ENCODE assay signal across 10 mouse cellular contexts in the genomic region with DNA sequence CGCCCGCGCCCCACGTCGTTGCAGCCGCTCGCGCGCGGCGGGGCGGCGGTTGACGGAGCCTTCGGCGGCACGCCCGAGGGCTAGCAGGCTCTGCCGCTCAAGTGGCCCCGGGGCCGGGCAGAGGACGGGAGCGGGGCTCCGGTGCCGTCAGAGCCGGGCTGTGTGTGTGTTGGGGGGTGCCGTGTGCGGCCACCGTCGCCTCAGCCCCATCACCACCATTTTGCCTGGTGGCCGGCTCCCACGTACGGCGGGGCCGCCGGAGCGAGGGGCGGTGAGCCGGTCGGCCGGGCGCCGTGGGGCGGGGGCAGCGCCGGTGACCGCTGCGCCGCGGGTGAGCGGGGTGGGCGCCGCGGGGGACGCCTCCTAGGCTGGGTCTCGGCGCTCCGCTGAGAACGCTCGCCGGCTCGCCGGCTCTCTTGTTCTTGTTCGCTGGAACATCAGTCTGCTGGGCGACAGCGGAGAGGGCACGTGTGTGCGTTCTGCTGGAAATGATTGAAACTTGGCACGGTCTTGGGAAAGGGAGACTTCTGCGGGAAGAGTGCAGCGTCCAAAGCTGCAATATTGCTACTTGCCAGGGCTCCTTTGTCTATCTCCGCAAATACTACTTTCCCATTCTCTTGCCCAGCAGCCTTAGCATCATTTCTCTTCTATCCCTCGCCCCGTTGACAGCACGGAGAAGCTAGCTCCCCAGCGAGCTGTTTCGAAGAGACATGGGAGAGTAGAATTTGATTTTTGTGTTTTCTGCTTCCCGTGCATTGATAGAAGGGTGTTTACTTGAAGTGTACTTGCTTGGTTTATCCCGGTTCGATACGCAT. TPM values are rescaled to one million over a fixed set of nuclear protein-coding genes. Genes with fewer than 3 reads are reported as not detected.
DNase-seq lines count a peak whose midpoint lies in the region; ATAC-seq lines count a peak whose summit lies in the region.
"Had no signal": no experiment of that assay in that cellular context is flagged by ENCODE, and none has a peak within 500 bp of the region (broad histone marks: within the 10 kb centered on the region; RNA-seq: fewer than 3 reads in every experiment).

No protein-coding gene starts in this region.

- H3K36me3 ChIP-seq in embryonic facial prominence, embryonic 12.5 days, result no peaks in the 10 kb centered on the region
- no peaks in the 10 kb centered on the region for H3K36me3 ChIP-seq in hindbrain, embryonic 10.5 days
- no peaks in the 10 kb centered on the region for H3K36me3 ChIP-seq in lung, embryonic 15.5 days

- H3K4me1 ChIP-seq in embryonic facial prominence, embryonic 12.5 days, result no peaks in the 10 kb centered on the region
- no peaks in the 10 kb centered on the region for H3K4me1 ChIP-seq in hindbrain, embryonic 10.5 days (replicated peaks)
- H3K4me1 ChIP-seq in lung, embryonic 15.5 days, result no peaks in the 10 kb centered on the region

- H3K27ac ChIP-seq in embryonic facial prominence, embryonic 12.5 days, result peak overlapping the region; percentile 80
- peak overlapping the region; percentile 91 for H3K27ac ChIP-seq in hindbrain, embryonic 10.5 days
- peak overlapping the region; percentile 74 for H3K27ac ChIP-seq in lung, embryonic 15.5 days
- H3K27ac ChIP-seq: macrophage had no signal

- 14% methylated on average over 76 of the region's 81 CpGs for WGBS in embryonic facial prominence, embryonic 12.5 days
- WGBS in hindbrain, embryonic 10.5 days, result 17% methylated on average over 76 of the region's 81 CpGs
- WGBS in lung, embryonic 15.5 days, result 14% methylated on average over 26 of the region's 81 CpGs

- peak; percentile 58; the same call in 1 of the 2 replicates for ATAC-seq in embryonic facial prominence, embryonic 12.5 days (ENCODE audit: insufficient number of reproducible peaks, insufficient read depth, low FRiP score, low TSS enrichment)
- ATAC-seq in lung, embryonic 15.5 days (ENCODE audit: borderline replicate concordance, extremely low read depth, low FRiP score, low TSS enrichment), result peak; percentile 72

- peak; percentile 3 to 18 for DNase-seq in layer of hippocampus, adult 18-20 months (ENCODE audit: low spot score in 2 of 2)
- DNase-seq in layer of hippocampus, adult 9-11 months, result no peak
- peak; percentile 49 for DNase-seq in hindbrain, embryonic 10.5 days (ENCODE audit: low spot score)
- peak; percentile 10 to 20 for DNase-seq in layer of hippocampus, postnatal 25 days (ENCODE audit: extremely low spot score in 1 of 2, low spot score in 1 of 2)
- peak; percentile 23 for DNase-seq in retina, postnatal 7 days (ENCODE audit: low read depth, low spot score)
- no peak for DNase-seq in spleen, postnatal 4 days (ENCODE audit: low spot score in 2 of 2)

- no peaks in the 10 kb centered on the region for H3K9me3 ChIP-seq in embryonic facial prominence, embryonic 12.5 days
- H3K9me3 ChIP-seq in hindbrain, embryonic 10.5 days, result no peaks in the 10 kb centered on the region
- H3K9me3 ChIP-seq in lung, embryonic 15.5 days, result no peaks in the 10 kb centered on the region

- peak overlapping the region; percentile 63 for H3K9ac ChIP-seq in embryonic facial prominence, embryonic 12.5 days
- peak overlapping the region; percentile 59 for H3K9ac ChIP-seq in lung, embryonic 15.5 days

- H3K4me3 ChIP-seq in embryonic facial prominence, embryonic 12.5 days, result peak overlapping the region; percentile 62
- peak overlapping the region; percentile 66 for H3K4me3 ChIP-seq in hindbrain, embryonic 10.5 days
- H3K4me3 ChIP-seq in lung, embryonic 15.5 days, result peak overlapping the region; percentile 67

- no peaks in the 10 kb centered on the region for H3K27me3 ChIP-seq in embryonic facial prominence, embryonic 12.5 days
- no peaks in the 10 kb centered on the region for H3K27me3 ChIP-seq in hindbrain, embryonic 10.5 days (ENCODE audit: insufficient read depth, poor library complexity, severe bottlenecking)
- no peaks in the 10 kb centered on the region for H3K27me3 ChIP-seq in lung, embryonic 15.5 days

- peak overlapping the region; percentile 43 for H3K4me2 ChIP-seq in embryonic facial prominence, embryonic 12.5 days (replicated peaks)
- H3K4me2 ChIP-seq in lung, embryonic 15.5 days, result peak overlapping the region; percentile 55

RNA-seq across cellular contexts. Expression of a gene that starts 1.2 kb away (rescaled TPM):
- total RNA-seq in layer of hippocampus, adult 18-20 months (2021), result 1 to 10 TPM; 7.7 to 8.2 TPM
- polyA plus RNA-seq in embryonic facial prominence, embryonic 12.5 days (2016; fragmentation: Nextera tagmentation; extraction: Ambion mirVana), result 19.0 TPM in 2 replicates
- 16.3 and 19.1 TPM in 2 replicates for polyA plus RNA-seq in hindbrain, embryonic 10.5 days (2016; fragmentation: Nextera tagmentation; extraction: Ambion mirVana)
- 10 to 100 TPM; 10.4 to 11.3 TPM for total RNA-seq in layer of hippocampus, postnatal 25 days (2021)
- polyA plus RNA-seq in lung, embryonic 15.5 days (2015; fragmentation: Nextera tagmentation; extraction: Ambion mirVana), result 13.0 and 14.2 TPM in 2 replicates
- total RNA-seq: MEL had no signal
- polyA plus RNA-seq: macrophage had no signal

Comparison
In these comparisons a context has a peak if more than half of its experiments do, and no peak if none do; other contexts are left out.
1. DNase-seq: peak in layer of hippocampus, adult 18-20 months (2 of 2), hindbrain, embryonic 10.5 days (single experiment), layer of hippocampus, postnatal 25 days (2 of 2) and retina, postnatal 7 days (single experiment); none in layer of hippocampus, adult 9-11 months (single experiment) and spleen, postnatal 4 days (0 of 2).
2. Peak in every context shown above with its lines, with median percentiles within 50 percentile points of each other: H3K27ac ChIP-seq and H3K4me3 ChIP-seq.